Mouse (Mus musculus) MN1 (cell line): ENCODE measurements around the gene Cd40.
A peak's percentile ranks its signal among the peaks of the same experiment; 100 is the strongest.

Experiments used
- DNase-seq: peaks from one replicate; pipeline ENCODE4 v3.0.0-alpha.2; 2016; ENCODE audit warnings: low spot score

Gene Cd40

DNA sequence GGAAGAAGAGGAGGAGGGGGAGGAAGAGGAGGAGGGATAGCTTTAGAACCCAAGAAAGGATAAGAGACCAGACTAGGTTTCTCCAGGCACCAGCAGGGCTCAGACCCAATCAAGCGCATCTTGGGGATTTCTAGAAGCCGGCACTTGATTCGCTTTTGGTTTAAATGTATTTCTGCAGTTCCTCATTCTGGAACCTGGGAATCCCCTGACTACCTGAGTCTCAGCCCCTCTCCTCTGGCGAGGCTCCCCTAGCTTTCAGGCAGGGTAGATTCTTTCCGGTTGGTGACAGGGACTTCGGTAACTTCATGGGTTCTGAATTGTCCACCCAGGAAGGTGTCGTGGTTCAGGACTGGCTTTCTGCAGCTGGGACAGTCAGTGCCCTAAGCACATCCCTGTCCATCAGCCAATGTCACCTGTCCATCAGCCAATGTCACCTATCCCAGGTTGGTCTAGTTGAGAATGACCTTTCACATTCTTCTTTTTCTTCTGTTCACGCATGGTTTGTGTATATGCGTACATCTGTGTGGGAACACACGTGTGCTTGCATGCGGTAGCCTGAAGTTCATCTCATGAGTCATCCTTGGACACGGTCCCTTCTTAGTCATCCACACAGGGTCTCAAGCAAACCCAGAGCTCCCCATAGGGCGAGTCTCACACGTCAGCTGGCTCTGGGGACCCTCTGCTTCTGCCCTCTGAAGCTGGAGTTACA, 1.1 kb downstream of the Cd40 start:
- DNase-seq: no peak

DNA sequence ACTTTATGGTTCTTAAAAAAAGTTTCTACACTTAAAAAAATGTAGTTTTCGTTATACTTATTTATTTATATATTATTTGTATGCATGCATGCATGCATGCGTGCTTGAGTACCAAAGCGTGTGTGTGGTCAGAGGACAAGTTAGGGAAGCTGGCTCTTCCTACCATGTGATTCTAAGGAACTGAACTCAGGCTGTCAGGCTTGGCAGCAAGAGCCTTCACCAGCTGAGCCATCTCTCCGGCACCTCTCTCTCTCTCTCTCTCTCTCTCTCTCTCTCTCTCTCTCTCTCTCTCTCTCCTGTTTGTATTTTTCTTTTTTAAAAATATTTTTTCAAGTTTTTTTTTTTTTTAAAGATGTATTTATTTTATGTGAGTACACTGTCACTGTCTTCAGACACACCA, 4.5 kb downstream of the Cd40 start:
- DNase-seq: no peak

GRCm38 (mm10) chr2:165061638-165062433, 6.4 kb downstream of the Cd40 start:
- DNase-seq: no peak

GRCm38 (mm10) chr2:165064489-165064888, 9.1 kb downstream of the Cd40 start:
- no peak for DNase-seq

DNA sequence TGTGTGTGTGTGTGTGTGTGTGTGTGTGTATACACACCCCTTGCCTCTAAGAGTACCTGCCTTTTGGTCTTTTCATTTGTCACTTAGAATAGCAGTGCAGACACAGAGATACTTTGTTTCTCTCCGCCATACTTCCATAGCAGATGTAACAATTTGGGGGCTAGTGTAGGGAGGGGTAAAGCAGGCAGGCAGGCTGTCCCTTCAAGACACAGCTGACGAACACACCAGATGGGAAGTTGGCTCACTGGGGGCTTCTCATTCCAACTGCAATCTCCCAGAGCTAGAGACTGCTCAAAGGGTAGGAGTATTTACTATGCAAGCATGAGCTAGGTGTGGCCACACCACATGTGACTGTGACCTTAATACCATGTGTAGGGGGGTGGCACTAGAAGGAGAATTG, 13.4 kb downstream of the Cd40 start:
- no peak for DNase-seq

GRCm38 (mm10) chr2:165070096-165070816, 14.8 kb downstream of the Cd40 start:
- peak; percentile 76 for DNase-seq

- no peak for DNase-seq
Measured at GRCm38 (mm10) chr2:165073381-165073781, 18.0 kb downstream of the Cd40 start.

DNA sequence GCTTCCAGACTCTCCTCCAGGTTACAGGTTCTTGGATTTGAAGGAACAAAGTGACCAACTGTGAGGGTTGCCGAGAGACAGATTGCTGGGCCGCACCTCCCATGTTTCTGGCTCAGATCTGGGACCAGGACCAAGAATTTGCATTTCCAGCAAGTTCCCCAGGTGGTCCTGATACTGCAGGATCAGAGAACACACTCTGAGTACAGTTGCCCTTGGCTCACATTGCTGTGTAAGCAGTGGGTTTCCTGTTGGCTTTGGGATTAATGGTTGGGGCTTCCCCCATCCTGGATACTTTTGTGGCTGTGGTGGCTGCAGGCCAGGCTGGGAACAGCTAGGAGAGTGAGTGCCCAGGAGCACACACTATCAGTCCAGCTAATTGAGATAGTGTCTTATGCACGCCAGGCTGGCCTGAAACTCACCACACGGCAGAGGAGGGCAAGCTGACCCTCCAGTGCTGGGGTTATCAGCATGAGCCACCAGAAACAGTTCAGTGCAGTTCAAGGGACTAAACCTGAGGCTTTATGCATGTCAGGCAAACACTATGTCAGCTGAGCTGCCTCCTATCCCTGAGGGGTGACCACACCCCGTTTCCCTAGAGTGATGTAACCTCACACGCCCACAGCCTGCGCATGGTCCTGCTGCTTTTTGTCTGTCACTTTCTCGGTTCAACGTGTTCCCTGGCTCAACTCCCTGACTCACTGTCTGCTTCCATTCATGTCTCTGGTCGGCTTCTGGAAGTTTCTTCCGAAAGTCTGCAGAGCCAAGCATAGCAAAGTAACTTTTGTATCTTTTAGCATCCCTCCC, 18.9 kb downstream of the Cd40 start:
- DNase-seq: peak; percentile 73

- peak; percentile 86 for DNase-seq
Measured at GRCm38 (mm10) chr2:165074937-165075336, 19.5 kb downstream of the Cd40 start.

DNA sequence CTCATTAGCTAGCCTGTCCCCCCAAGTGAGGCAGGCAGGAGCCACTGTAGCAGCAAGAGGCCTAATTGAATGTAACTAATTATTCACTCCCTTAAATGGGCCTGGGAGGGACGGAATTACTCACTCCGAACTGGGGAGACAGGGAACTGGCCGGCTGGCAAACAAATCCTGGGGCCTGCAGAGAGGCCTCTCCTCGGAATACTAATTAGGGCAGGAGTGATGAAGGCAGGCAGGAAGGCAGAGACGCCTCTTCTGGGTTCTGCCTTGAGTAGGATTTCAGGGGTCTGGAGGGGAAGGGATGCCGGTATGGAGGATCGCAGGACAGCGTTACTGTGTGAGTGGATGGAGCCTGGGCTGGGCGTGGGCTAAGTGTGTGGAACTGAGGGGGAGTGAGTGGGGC, 21.6 kb downstream of the Cd40 start:
- DNase-seq: peak; percentile 54

GRCm38 (mm10) chr2:165078045-165078444, 22.6 kb downstream of the Cd40 start:
- DNase-seq: no peak

- DNase-seq: peak; percentile 67
Measured at GRCm38 (mm10) chr2:165078605-165079004, 23.2 kb downstream of the Cd40 start.

GRCm38 (mm10) chr2:165080657-165081056, 25.2 kb downstream of the Cd40 start:
- no peak for DNase-seq

DNA sequence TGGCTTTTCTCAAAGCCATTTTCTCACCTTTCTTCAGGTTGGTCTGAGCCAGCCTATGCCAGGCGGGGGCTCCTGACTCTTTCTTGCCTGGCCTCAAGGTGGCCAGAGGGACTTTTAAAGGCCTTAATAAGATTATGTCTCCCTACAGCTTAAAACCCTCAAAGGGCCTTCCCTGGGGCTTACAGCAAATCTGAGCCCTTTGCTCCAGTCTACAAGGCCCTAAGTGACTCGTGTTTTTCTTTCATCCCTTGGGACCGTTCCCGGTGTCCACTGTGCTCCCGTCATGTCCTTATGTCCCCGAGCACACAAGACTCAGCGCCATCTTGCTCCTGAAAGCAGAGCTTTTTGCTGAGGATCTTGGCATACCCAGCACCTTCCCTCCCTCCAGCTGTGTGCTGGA, 25.8 kb downstream of the Cd40 start:
- no peak for DNase-seq

- no peak for DNase-seq
Measured at GRCm38 (mm10) chr2:165086634-165087033, 31.2 kb downstream of the Cd40 start.

DNA sequence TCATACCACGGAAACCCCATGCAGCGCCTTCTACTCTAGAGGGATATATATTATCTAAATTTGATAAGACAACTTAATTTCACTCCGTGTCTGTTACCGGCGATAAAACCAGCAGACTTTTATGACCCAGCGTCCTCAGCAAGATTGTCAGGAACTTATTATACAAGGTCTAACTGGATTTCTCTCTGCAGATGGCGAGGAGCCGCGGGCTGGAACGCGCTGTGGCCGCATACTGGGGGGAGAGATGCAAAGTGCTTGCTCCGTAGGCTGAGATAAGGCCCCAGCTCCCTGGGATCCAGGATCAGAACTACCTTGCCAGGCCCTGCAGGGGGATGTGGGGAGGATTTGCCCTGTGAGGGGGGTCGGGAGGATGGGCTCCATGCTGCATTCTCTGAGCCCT, 34.0 kb downstream of the Cd40 start:
- DNase-seq: peak; percentile 42

DNA sequence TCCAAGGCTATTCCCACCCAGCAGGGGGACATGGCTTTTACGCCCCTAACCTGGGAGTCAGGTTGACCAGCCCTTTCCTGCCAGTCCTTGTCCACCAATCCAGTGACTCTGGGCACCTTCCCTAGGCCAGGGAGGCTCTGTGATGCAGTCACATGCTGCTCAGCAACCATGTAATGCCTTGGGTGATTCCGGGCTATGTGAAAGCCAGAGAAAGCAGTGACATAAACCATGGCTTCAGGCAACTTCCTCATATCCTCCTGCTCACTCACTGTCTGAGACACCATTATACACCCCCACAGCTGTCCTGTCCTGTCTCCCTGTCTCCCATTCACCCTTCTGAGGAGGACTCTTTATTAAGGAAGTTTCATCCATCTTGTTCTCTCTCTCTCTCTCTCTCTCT, 35.2 kb downstream of the Cd40 start, which contains the start of gene 1700025C18Rik:
TSS of gene 1700025C18Rik (minus strand) at position 101 of the 400 bp plus-strand sequence.
- DNase-seq: no peak

- no peak for DNase-seq
Measured at GRCm38 (mm10) chr2:165091433-165091965, 36.1 kb downstream of the Cd40 start.

DNA sequence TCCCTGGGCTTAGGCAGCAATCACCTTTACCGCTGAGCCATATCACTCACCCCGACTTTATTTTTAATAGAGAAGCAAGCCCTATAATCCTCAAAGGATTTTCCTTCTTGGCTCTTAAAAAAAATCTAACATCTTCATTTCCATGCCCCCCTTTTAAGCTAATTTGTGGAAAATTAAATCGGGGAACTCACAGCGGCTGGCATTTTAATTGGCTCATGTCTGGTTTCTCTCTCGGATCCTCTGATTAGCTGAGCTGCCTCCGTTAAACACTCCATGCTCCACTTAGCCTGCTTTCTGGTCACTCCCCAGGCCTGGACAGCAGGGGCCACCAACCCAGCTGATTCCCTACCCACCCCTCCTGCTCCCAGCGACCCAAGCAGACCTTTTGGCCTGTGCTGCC, 37.0 kb downstream of the Cd40 start:
- DNase-seq: peak; percentile 83

GRCm38 (mm10) chr2:165096367-165096766, 40.9 kb downstream of the Cd40 start:
- peak; percentile 72 for DNase-seq

- DNase-seq: no peak
Measured at GRCm38 (mm10) chr2:165098861-165099260, 43.4 kb downstream of the Cd40 start.

DNA sequence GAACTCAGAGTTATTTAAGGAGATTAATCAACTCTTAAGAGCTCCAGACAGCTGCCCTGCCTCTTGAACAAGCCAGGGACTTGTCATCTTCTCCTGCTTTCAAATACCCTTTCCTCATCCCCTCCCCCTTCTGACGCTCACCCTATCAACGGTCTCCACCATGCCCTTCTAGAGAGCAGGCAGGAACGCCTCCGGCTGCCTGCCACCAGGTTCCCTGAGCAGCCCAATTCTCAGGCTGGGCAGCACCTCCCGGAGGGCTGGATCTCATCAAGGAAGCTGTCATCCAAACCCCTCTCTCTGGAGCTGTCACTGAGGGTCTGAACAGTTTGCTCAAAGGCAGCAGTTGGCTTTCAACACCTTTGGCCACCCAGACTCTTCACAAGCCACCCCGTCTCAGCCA, 45.3 kb downstream of the Cd40 start:
- no peak for DNase-seq
